Mouse (Mus musculus) cerebellum, adult 2 months (tissue): Measurements from ENCODE around the gene Rab22a. TPM values are rescaled to one million over a fixed set of nuclear protein-coding genes. Genes with fewer than 3 reads are reported as not detected.
"Not testable (repeated sequence)": the region's sequence is repeated elsewhere in the genome, so short reads cannot be mapped to it uniquely, and the experiment has no call there.

Source experiments
- DNase-seq, 2 experiments: peaks; one replicate each; pipeline ENCODE4 v3.0.0; 2021
- H3K27ac ChIP-seq: fragments of 200-500 bp; 2 replicates; pipeline ENCODE4 v1.5.1; 2012; ENCODE audit warnings: low read length, control low read depth, inconsistent platforms; ENCODE audit not compliant: insufficient read depth
- H3K27me3 ChIP-seq: fragments of 200-500 bp; 2 replicates; pipeline ENCODE4 v1.6.1; 2012; ENCODE audit warnings: inconsistent platforms, mild to moderate bottlenecking, low read length, moderate library complexity; ENCODE audit not compliant: control insufficient read depth, insufficient read depth
- H3K4me1 ChIP-seq: fragments of 200-500 bp; 2 replicates; pipeline ENCODE4 v1.6.1; 2011; ENCODE audit warnings: low read length; ENCODE audit not compliant: control insufficient read depth, insufficient read depth
- H3K4me3 ChIP-seq: fragments of 200-500 bp; replicated peaks from 2 replicates; pipeline ENCODE3; 2011; ENCODE audit warnings: mild to moderate bottlenecking, low read depth, low read length, control low read depth; ENCODE audit not compliant: insufficient read depth
- CTCF ChIP-seq: fragments of 200-500 bp; IDR thresholded peaks from 2 replicates; pipeline ENCODE4 v1.5.1; 2011; ENCODE audit warnings: low read depth, mild to moderate bottlenecking, control low read depth, low read length, moderate library complexity, borderline replicate concordance; ENCODE audit not compliant: insufficient read depth
- POLR2A ChIP-seq: fragments of 200-500 bp; IDR thresholded peaks from 2 replicates; pipeline ENCODE4 v1.6.1; 2011; ENCODE audit warnings: low read length, control low read depth, borderline replicate concordance; ENCODE audit not compliant: insufficient read depth
- WGBS: fragments of 180-500 bp; shearing (Covaris S2); methylation state at CpG from one replicate; pipeline ENCODE4 v1.1.7; 2018; 5-methylcytosine and 5-hydroxymethylcytosine counted together
- polyA plus RNA-seq: library from polyadenylated mRNA; depleted of rRNA; stranded (reverse); fragments of >200 nt; gene quantifications from 2 replicates; pipeline ENCODE4 v1.2.3, GENCODE M21; 2012

Rab22a gene
- polyA plus RNA-seq, 1 experiment: 20.1 TPM

GRCm38 (mm10) chr2:173692693-173693092, 33.1 kb downstream of the Rab22a start:
- Histone ChIP-seq H3K27me3 (no peaks in the 10 kb centered on the region), H3K27ac (no peak overlapping the region), H3K4me3 (no peak overlapping the region), H3K4me1 (peaks cover 4% of the 10 kb centered on the region; the same call in 1 of the 2 replicates)
- TF ChIP-seq CTCF (no peak), POLR2A (no peak)
- no peak for DNase-seq
- WGBS: 83% methylated on average over 2 of the region's 2 CpGs

GRCm38 (mm10) chr2:173698850-173699249, 39.3 kb downstream of the Rab22a start:
- WGBS: 48% methylated on average over 3 of the region's 3 CpGs
- no peak overlapping the region for H3K4me3 ChIP-seq

GRCm38 (mm10) chr2:173702096-173702866, 42.7 kb downstream of the Rab22a start:
- no peak overlapping the region for H3K4me3 ChIP-seq

More at GRCm38 (mm10) chr2:173698850-173699249, 39.3 kb downstream of the Rab22a start:
- H3K27me3 ChIP-seq: no peaks in the 10 kb centered on the region
- H3K27ac ChIP-seq: no peak overlapping the region
- no peak for DNase-seq
- H3K4me1 ChIP-seq: no peaks in the 10 kb centered on the region; the same call in 1 of the 2 replicates
- TF ChIP-seq POLR2A: no peak
- TF ChIP-seq CTCF: no peak

GRCm38 (mm10) chr2:173702867-173703237, 43.3 kb downstream of the Rab22a start:
- TF ChIP-seq POLR2A (no peak), CTCF (no peak)
- Histone ChIP-seq H3K4me3 (no peak overlapping the region), H3K4me1 (no peaks in the 10 kb centered on the region; the same call in 1 of the 2 replicates), H3K27ac (no peak overlapping the region), H3K27me3 (no peaks in the 10 kb centered on the region)
- no peak for DNase-seq
- WGBS: 92% methylated on average over 12 of the region's 12 CpGs

More at GRCm38 (mm10) chr2:173702096-173702866, 42.7 kb downstream of the Rab22a start:
- Histone ChIP-seq H3K27ac (0 out of 2 replicates have a peak overlapping the region, but pooled peaks have one; percentile 5), H3K27me3 (no peaks in the 10 kb centered on the region), H3K4me1 (no peaks in the 10 kb centered on the region; the same call in 1 of the 2 replicates)
- 65% methylated on average over 16 of the region's 16 CpGs for WGBS
- TF ChIP-seq POLR2A (no peak), CTCF (no peak)
- DNase-seq: peak in 1 of 2 experiments; percentile 18

GRCm38 (mm10) chr2:173705827-173706551, 46.4 kb downstream of the Rab22a start:
- Histone ChIP-seq H3K27me3 (no peaks in the 10 kb centered on the region), H3K27ac (no peak overlapping the region), H3K4me1 (no peaks in the 10 kb centered on the region; the same call in 1 of the 2 replicates), H3K4me3 (no peak overlapping the region)
- DNase-seq: no peak
- no peak for TF ChIP-seq CTCF
- no peak for TF ChIP-seq POLR2A
- WGBS: 39% methylated on average over 15 of the region's 15 CpGs

GRCm38 (mm10) chr2:173707626-173708025, 48.1 kb downstream of the Rab22a start:
- H3K27ac ChIP-seq, DNase-seq, H3K4me1 ChIP-seq, H3K4me3 ChIP-seq, H3K27me3 ChIP-seq: not testable (repeated sequence)

- DNase-seq: no peak
- H3K4me3 ChIP-seq: no peak overlapping the region
- WGBS: 30% methylated on average over 6 of the region's 6 CpGs
- H3K4me1 ChIP-seq: no peaks in the 10 kb centered on the region
- no peak overlapping the region for H3K27ac ChIP-seq
- TF ChIP-seq POLR2A (no peak), CTCF (no peak)
- no peaks in the 10 kb centered on the region for H3K27me3 ChIP-seq
Observed at GRCm38 (mm10) chr2:173710193-173710592, 50.6 kb downstream of the Rab22a start.

GRCm38 (mm10) chr2:173712656-173713055, 53.1 kb downstream of the Rab22a start:
- Histone ChIP-seq H3K27ac (no peak overlapping the region), H3K4me3 (no peak overlapping the region), H3K27me3 (no peaks in the 10 kb centered on the region), H3K4me1 (no peaks in the 10 kb centered on the region)
- no peak for DNase-seq
- TF ChIP-seq CTCF (no peak), POLR2A (no peak)
- WGBS: 33% methylated on average over 10 of the region's 10 CpGs
